Mouse (Mus musculus): ENCODE results near the gene Nsun2. TPM values are rescaled to one million over a fixed set of nuclear protein-coding genes. Genes with fewer than 3 reads are reported as not detected.
"Not testable (repeated sequence)": the region's sequence is repeated elsewhere in the genome, so short reads cannot be mapped to it uniquely, and the experiment has no call there.

The Nsun2 gene
- polyA plus RNA-seq, 1 experiment: 66.4 TPM

DNA sequence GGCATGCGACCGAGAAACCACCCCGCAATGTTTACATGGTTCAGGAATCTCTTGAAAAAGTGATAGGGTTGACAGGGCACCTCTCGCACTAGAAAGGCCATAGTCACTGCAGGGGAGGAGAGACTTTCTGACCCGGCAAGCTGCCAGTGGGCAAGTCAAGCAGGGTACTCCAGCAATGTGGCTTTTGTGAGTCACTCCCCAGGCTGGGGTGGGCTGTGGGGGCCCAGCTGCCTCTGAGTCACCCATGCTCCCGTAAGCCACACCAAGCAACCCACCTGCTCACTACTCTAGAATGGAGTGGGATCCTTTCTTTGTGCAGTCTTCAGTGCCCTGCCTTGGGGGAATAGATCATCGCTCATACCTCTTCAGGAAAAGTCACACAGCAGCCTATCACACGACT lies 59.9 kb downstream of the Nsun2 start:
- 79% methylated on average over 8 of the region's 8 CpGs for WGBS
- TF ChIP-seq CTCF (IDR thresholded peaks at IDR 0.05; ENCODE audit: control insufficient read depth, insufficient read depth, low read length): no peak
- no peak for TF ChIP-seq POLR2A (IDR thresholded peaks at IDR 0.05; ENCODE audit: borderline replicate concordance, control insufficient read depth, low read depth, low read length)
- H3K27ac ChIP-seq (ENCODE audit: control insufficient read depth, insufficient read depth, low read depth, low read length, poor library complexity): no peak overlapping the region
- no peak overlapping the region for H3K4me3 ChIP-seq (replicated peaks; ENCODE audit: control insufficient read depth, low read depth, low read length)
- H3K4me1 ChIP-seq (ENCODE audit: control insufficient read depth, insufficient read depth, low read length): no peaks in the 10 kb centered on the region

DNA sequence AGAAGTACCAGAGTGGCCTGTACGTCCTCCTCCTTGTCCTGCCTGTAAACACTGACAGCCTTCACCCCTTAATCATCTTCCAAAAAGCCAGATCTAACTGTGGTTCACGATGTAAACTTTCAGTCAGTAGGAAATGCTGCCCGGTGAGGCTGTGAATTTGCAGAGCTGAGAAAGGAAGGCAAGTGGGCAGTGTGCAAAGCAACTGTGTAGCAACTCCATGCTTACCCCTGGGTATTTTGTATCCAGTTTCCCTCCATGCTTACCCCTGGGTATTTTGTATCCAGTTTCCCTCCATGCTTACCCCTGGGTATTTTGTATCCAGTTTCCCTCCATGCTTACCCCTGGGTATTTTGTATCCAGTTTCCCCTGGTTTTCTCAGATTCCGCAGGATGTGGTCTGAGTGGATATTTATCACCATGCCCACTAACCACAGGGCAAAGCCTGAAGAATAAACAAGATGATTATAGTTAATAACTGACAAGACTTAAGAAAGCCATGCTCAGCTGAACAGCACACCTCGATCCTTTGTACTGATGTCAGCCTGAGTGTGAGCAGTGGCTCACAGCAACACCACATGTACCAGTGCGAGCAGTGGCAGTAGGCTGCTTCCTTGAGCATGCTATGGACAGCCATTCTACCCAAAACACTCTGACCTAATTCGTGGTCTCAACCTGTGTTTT lies 61.2 kb downstream of the Nsun2 start:
- no peaks in the 10 kb centered on the region for H3K4me1 ChIP-seq (ENCODE audit: control insufficient read depth, insufficient read depth, low read length)
- 57% methylated on average over 7 of the region's 7 CpGs for WGBS
- H3K4me3 ChIP-seq (replicated peaks; ENCODE audit: control insufficient read depth, low read depth, low read length): no peak overlapping the region
- no peak for TF ChIP-seq CTCF (IDR thresholded peaks at IDR 0.05; ENCODE audit: control insufficient read depth, insufficient read depth, low read length)
- no peak for TF ChIP-seq POLR2A (IDR thresholded peaks at IDR 0.05; ENCODE audit: borderline replicate concordance, control insufficient read depth, low read depth, low read length)
- H3K27ac ChIP-seq (ENCODE audit: control insufficient read depth, insufficient read depth, low read depth, low read length, poor library complexity): no peak overlapping the region

DNA sequence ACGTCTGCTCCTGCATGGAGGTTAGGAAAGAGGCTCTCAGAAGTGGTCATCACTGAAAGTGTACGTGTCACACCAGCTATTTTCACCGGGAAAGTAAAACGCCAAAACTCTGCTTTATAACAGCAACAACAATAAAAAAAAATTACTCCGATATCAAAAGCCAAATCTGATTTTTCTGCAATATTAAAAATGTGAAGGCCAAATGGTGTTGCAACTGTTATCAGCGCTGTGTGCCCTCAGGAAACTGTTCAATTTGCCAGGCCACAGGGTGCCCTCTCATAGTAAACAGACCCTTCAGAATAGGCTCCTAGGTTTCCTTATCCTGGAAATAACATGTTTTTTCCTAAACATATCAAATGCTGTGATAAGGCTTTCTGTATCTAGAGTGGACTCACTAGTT lies 62.4 kb downstream of the Nsun2 start:
- Histone ChIP-seq H3K27ac (ENCODE audit: control insufficient read depth, insufficient read depth, low read depth, low read length, poor library complexity) (no peak overlapping the region), H3K4me1 (ENCODE audit: control insufficient read depth, insufficient read depth, low read length) (no peaks in the 10 kb centered on the region), H3K4me3 (replicated peaks; ENCODE audit: control insufficient read depth, low read depth, low read length) (no peak overlapping the region)
- TF ChIP-seq CTCF (IDR thresholded peaks at IDR 0.05; ENCODE audit: control insufficient read depth, insufficient read depth, low read length) (no peak), POLR2A (IDR thresholded peaks at IDR 0.05; ENCODE audit: borderline replicate concordance, control insufficient read depth, low read depth, low read length) (no peak)
- 87% methylated on average over 6 of the region's 6 CpGs for WGBS

DNA sequence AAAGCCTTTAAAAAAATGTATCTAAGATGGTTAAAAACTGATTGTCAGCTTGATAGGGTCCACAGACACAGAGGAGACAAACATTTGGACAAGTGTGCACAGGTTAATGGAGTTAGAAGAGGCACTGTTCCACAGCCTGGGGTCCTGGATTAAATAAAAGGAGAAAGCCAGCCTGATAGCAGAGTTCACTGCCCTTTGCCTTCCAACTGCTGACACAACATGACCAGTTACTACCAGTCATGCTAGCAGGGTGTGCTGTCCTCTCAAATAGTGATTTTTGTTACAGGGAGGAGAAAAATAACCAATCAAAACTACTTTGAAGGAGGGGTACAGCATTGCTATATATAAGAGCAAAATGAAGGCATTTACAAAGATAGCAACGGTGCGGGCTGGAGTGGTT lies 63.0 kb downstream of the Nsun2 start:
- no peak for TF ChIP-seq CTCF (IDR thresholded peaks at IDR 0.05; ENCODE audit: control insufficient read depth, insufficient read depth, low read length)
- no peak for TF ChIP-seq POLR2A (IDR thresholded peaks at IDR 0.05; ENCODE audit: borderline replicate concordance, control insufficient read depth, low read depth, low read length)
- H3K4me1 ChIP-seq (ENCODE audit: control insufficient read depth, insufficient read depth, low read length): no peaks in the 10 kb centered on the region
- H3K27ac ChIP-seq (ENCODE audit: control insufficient read depth, insufficient read depth, low read depth, low read length, poor library complexity): no peak overlapping the region
- WGBS: 97% methylated on average over 2 of the region's 2 CpGs
- no peak overlapping the region for H3K4me3 ChIP-seq (replicated peaks; ENCODE audit: control insufficient read depth, low read depth, low read length)

DNA sequence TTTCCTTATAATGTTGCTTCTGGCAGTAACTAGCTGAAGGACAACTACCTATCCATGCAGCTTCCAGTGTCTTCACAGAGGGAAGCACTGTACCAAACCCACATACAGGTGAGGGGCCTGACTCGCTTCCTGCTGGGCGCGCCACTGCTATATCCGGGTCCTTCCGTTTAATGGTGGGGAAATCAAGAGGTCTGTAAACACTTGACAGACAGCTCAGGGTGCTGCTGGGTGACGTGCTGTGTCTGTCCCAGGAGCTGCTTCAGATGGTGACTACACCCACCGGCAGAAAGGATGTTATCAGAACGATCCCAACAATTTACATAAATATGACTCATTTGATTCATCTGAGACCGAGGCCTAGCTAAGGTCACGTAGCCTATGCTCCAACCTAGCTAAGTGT lies 65.3 kb downstream of the Nsun2 start:
- H3K4me1 ChIP-seq (ENCODE audit: control insufficient read depth, insufficient read depth, low read length): no peaks in the 10 kb centered on the region
- no peak overlapping the region for H3K4me3 ChIP-seq (replicated peaks; ENCODE audit: control insufficient read depth, low read depth, low read length)
- no peak for TF ChIP-seq POLR2A (IDR thresholded peaks at IDR 0.05; ENCODE audit: borderline replicate concordance, control insufficient read depth, low read depth, low read length)
- no peak for TF ChIP-seq CTCF (IDR thresholded peaks at IDR 0.05; ENCODE audit: control insufficient read depth, insufficient read depth, low read length)
- no peak overlapping the region for H3K27ac ChIP-seq (ENCODE audit: control insufficient read depth, insufficient read depth, low read depth, low read length, poor library complexity)
- 84% methylated on average over 10 of the region's 10 CpGs for WGBS

DNA sequence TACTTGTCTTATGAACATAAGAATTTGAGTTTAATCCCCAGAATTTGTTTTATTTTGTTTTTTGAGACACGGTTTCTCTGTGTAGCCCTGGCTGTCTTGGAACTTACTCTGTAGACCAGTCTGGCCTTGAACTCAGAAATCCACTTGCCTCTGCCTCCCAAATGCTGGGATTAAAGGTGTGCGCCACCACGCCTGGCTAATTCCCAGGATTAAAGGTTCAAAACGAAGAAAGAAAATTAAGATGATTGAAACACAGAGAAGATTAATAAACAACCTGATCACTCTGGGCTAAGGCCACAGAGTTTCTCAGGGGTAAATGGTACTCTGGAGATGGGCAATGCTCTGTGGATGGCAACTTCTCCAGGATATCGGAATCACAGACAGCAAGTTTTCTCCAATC lies 67.3 kb downstream of the Nsun2 start:
- not testable (repeated sequence) for H3K4me1 ChIP-seq (ENCODE audit: control insufficient read depth, insufficient read depth, low read length); H3K4me3 ChIP-seq (replicated peaks; ENCODE audit: control insufficient read depth, low read depth, low read length); H3K27ac ChIP-seq (ENCODE audit: control insufficient read depth, insufficient read depth, low read depth, low read length, poor library complexity)
- WGBS: 87% methylated on average over 5 of the region's 5 CpGs

DNA sequence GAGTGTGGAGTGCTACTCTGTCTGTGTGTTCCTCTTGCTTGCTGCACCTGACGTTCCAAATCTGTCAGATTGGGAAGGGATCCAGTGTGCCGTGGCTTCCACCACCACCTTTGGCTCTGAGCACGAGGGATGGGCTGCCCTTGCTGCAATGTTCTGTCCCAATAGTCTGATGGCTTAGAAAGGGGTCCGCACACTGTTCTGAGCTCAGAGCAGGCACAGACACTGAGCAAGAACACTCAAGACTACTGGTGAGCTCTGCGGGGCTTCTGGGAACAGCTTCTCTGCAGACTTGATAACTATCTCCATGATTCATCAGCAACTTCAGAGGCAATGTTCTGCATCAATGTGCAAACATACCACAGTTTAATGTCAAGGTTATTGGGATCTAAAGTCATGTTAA lies 67.8 kb downstream of the Nsun2 start:
- no peaks in the 10 kb centered on the region for H3K4me1 ChIP-seq (ENCODE audit: control insufficient read depth, insufficient read depth, low read length)
- no peak overlapping the region for H3K27ac ChIP-seq (ENCODE audit: control insufficient read depth, insufficient read depth, low read depth, low read length, poor library complexity)
- no peak overlapping the region for H3K4me3 ChIP-seq (replicated peaks; ENCODE audit: control insufficient read depth, low read depth, low read length)
- WGBS: 76% methylated on average over 5 of the region's 5 CpGs
- TF ChIP-seq POLR2A (IDR thresholded peaks at IDR 0.05; ENCODE audit: borderline replicate concordance, control insufficient read depth, low read depth, low read length): no peak
- no peak for TF ChIP-seq CTCF (IDR thresholded peaks at IDR 0.05; ENCODE audit: control insufficient read depth, insufficient read depth, low read length)

DNA sequence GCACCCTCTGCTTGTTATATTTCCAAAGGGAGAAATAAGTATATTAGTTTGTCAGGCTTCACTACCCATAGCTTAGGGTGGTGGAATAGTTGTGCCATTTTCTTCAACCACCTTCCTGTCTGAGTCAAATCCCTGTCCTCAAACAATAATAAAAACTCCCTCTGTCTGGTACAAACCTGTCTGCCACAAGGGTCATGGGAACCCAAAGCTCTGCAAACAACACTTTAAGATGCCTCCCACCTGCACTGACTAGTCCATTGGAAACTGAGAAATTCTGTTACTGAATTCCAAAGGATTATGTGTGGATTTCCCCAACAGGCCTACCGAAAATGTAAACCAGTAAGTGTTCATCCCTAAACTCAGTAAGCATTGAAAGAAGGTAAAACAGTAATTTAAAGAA lies 71.1 kb downstream of the Nsun2 start:
- Histone ChIP-seq H3K27ac (ENCODE audit: control insufficient read depth, insufficient read depth, low read depth, low read length, poor library complexity) (no peak overlapping the region), H3K4me3 (replicated peaks; ENCODE audit: control insufficient read depth, low read depth, low read length) (no peak overlapping the region), H3K4me1 (ENCODE audit: control insufficient read depth, insufficient read depth, low read length) (no peaks in the 10 kb centered on the region)
- TF ChIP-seq CTCF (IDR thresholded peaks at IDR 0.05; ENCODE audit: control insufficient read depth, insufficient read depth, low read length) (no peak), POLR2A (IDR thresholded peaks at IDR 0.05; ENCODE audit: borderline replicate concordance, control insufficient read depth, low read depth, low read length) (no peak)
- WGBS: 85% methylated on average over 1 of the region's 1 CpGs

DNA sequence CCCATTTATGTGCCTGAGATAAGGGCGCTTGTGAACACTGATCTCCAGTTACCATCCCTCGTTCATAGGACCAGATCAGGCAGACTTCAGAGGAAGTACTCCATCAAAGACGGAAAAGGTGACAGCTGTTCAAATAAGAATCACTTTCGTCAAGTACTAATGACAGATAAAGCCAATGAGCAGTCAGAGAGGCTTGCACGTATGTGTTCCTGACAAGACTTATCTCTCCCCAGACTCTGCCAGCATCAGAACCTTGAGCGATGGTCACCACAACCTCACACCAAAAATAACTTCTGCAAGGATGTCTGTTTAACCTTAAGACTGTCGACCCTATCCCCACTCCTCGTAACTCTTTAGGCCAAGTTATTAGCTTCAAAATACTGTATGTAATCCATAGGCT lies 75.2 kb downstream of the Nsun2 start:
- H3K27ac ChIP-seq (ENCODE audit: control insufficient read depth, insufficient read depth, low read depth, low read length, poor library complexity): no peak overlapping the region
- WGBS: 72% methylated on average over 8 of the region's 8 CpGs
- no peak for TF ChIP-seq CTCF (IDR thresholded peaks at IDR 0.05; ENCODE audit: control insufficient read depth, insufficient read depth, low read length)
- no peak for TF ChIP-seq POLR2A (IDR thresholded peaks at IDR 0.05; ENCODE audit: borderline replicate concordance, control insufficient read depth, low read depth, low read length)
- H3K4me1 ChIP-seq (ENCODE audit: control insufficient read depth, insufficient read depth, low read length): no peaks in the 10 kb centered on the region; the same call in 1 of the 2 replicates
- H3K4me3 ChIP-seq (replicated peaks; ENCODE audit: control insufficient read depth, low read depth, low read length): no peak overlapping the region

Data from bone marrow, adult 2 months (tissue).